Mouse (Mus musculus): ENCODE measurements around the gene D330020A13Rik. TPM values are rescaled to one million over a fixed set of nuclear protein-coding genes. Genes with fewer than 3 reads are reported as not detected.

D330020A13Rik gene
- polyA plus RNA-seq, 1 experiment from 2014 or later = 0.25 TPM

DNA sequence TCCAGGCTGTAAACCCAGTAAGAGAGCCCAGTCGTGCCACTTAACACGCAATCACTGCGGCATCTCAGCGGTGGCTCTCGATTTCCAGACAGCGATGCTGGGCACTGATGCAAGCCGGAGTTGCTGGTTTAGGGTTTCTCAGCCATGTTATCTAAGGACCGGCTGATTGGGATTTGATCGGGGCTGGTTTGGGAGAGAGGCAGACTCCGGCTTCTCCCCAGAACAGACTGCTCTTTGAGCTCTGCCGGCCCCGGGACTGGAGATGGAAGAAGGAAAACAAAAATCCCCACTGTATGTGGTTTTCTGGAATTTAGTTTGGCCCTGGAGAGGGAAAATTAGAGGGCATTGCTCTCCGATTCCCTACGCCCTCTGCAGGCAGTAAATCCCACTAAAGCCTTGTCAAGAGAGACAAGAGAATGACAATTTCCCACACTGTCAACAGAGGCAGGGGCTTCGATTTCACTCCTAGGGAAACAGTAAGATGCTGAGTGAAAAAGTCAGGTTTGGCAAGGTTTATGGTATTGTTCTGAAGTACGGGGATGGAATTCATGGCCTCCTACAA is 8.7 kb downstream of the D330020A13Rik start:
- Histone ChIP-seq H3K4me3 (0 out of 2 replicates have a peak overlapping the region, but pooled peaks have one; percentile 9), H3K27me3 (no peaks in the 10 kb centered on the region), H3K4me1 (0 out of 2 replicates have a peak, but pooled peaks cover 5% of the 10 kb centered on the region), H3K9me3 (no peaks in the 10 kb centered on the region), H3K4me2 (peak overlapping the region; percentile 44), H3K27ac (no peak overlapping the region), H3K36me3 (no peaks in the 10 kb centered on the region), H3K9ac (no peak overlapping the region)
- 18% methylated on average over 16 of the region's 16 CpGs for WGBS
- ATAC-seq (ENCODE audit: borderline replicate concordance, extremely low read depth, low FRiP score, low TSS enrichment) = no peak

DNA sequence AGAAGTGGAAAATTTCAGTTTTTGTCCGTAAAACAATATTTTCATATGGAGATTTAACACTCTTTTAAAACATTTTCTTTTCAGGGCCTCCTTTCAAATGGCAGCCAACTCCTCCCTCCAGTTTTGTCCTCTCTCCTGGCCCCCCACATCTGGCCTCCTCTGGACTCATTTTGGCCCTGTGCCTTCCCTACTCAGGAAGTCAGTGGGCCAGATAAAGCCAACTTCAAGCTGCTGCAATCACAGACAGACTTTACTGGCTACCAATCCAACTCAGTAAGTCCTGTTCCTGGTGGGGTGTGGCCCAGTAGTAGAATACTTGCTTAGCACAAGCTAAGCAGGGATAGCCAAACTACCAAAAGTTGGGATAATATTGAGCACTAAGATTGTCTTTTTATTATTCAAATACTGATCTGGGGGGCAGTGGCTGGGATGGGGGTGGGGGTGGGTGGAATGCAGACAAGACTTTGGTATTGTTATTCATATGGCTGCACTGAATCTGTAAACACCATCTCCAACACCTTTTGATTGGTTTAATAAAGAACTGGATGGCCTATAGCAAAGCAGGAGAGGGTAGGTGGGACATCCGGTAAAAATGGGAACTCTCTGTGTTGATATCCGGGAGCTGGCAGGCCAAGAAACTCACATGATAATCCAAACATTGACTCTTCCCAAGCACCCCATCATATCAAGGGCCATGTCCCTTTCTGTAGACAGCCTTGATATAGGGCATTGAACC is 12.9 kb downstream of the D330020A13Rik start:
- WGBS = 59% methylated on average over 3 of the region's 3 CpGs
- ATAC-seq (ENCODE audit: borderline replicate concordance, extremely low read depth, low FRiP score, low TSS enrichment) = no peak; the same call in 1 of the 2 replicates

DNA sequence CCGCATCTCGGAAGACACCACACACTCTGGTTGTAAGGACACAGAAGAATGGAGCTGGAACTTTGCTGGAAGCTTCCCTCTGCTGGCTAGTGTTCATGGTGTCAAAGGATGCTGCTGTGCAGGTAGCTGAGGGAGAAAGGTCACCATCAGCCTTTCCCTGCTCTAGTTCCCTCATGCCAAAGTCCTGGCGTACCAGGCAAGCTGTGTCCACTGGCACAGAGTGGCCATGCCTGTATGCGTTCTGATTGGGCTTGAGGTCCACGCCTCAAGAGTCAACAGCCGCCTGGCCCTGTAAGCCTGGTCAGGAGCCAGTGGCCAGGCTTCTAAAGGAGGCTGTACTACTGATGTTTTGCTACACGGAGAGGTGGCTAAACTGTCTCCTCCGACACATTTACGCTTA is 15.2 kb downstream of the D330020A13Rik start:
- Histone ChIP-seq H3K9ac (no peak overlapping the region), H3K27me3 (no peaks in the 10 kb centered on the region), H3K4me3 (no peak overlapping the region), H3K36me3 (no peaks in the 10 kb centered on the region), H3K27ac (no peak overlapping the region), H3K9me3 (no peaks in the 10 kb centered on the region), H3K4me2 (no peak overlapping the region), H3K4me1 (0 out of 2 replicates have a peak, but pooled peaks cover 5% of the 10 kb centered on the region)
- ATAC-seq (ENCODE audit: borderline replicate concordance, extremely low read depth, low FRiP score, low TSS enrichment) = no peak
- 64% methylated on average over 9 of the region's 9 CpGs for WGBS

More for the DNA sequence above, 12.9 kb downstream of the D330020A13Rik start:
- no peak overlapping the region for H3K27ac ChIP-seq
- 0 out of 2 replicates have a peak, but pooled peaks cover 5% of the 10 kb centered on the region for H3K4me1 ChIP-seq
- no peak overlapping the region for H3K4me3 ChIP-seq
- H3K36me3 ChIP-seq = no peaks in the 10 kb centered on the region
- H3K9me3 ChIP-seq = no peaks in the 10 kb centered on the region
- H3K27me3 ChIP-seq = no peaks in the 10 kb centered on the region
- H3K9ac ChIP-seq = no peak overlapping the region
- no peak overlapping the region for H3K4me2 ChIP-seq

DNA sequence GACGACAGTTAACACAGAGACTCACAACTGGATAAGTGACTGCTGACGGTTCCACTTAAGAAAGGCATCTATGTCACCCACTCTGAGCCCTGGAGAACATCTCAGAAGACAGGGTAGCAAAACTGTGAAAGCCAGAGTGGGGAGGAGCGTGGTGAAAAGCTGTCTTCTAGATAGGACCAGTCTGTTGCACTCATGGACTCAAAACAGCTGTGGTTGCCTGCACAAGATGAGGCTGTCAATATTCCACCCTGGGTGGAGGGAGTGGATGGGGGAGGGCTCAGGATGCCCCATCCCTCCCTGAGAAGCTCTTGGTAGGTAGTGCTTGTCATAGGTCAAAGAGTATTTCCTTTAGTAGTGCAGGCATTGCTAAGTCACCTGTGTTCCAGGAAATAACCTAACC is 15.6 kb downstream of the D330020A13Rik start:
- Histone ChIP-seq H3K36me3 (no peaks in the 10 kb centered on the region), H3K9ac (no peak overlapping the region), H3K4me2 (no peak overlapping the region), H3K9me3 (no peaks in the 10 kb centered on the region), H3K4me3 (no peak overlapping the region), H3K27me3 (no peaks in the 10 kb centered on the region), H3K27ac (no peak overlapping the region), H3K4me1 (0 out of 2 replicates have a peak, but pooled peaks cover 5% of the 10 kb centered on the region)
- ATAC-seq (ENCODE audit: borderline replicate concordance, extremely low read depth, low FRiP score, low TSS enrichment) = no peak
- 43% methylated on average over 3 of the region's 3 CpGs for WGBS

DNA sequence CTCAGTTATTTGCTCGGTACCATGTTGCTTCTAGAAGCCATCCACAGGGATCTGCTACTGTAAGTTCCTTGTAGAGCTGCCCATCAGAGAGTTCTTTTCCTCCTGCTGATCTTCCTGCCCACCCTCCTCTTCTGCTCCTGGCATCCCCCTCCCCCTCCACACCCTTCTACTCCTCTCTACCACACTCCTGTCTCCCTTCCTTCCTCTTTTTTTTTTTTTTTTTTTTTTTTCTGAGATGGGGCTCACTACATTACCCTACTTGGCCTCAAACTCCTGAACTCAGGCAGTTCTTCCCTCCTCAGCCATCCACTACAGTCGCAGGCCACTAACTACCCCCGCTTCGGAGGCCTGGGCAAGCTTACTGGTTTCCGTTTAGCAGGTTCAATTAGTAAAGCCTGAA is 18.3 kb downstream of the D330020A13Rik start:
- H3K9me3 ChIP-seq = no peaks in the 10 kb centered on the region
- no peak overlapping the region for H3K27ac ChIP-seq
- no peak overlapping the region for H3K9ac ChIP-seq
- no peaks in the 10 kb centered on the region for H3K4me1 ChIP-seq
- H3K4me3 ChIP-seq = no peak overlapping the region
- no peak for ATAC-seq (ENCODE audit: borderline replicate concordance, extremely low read depth, low FRiP score, low TSS enrichment)
- no peaks in the 10 kb centered on the region for H3K27me3 ChIP-seq
- 69% methylated on average over 5 of the region's 5 CpGs for WGBS
- no peaks in the 10 kb centered on the region for H3K36me3 ChIP-seq
- H3K4me2 ChIP-seq = no peak overlapping the region

DNA sequence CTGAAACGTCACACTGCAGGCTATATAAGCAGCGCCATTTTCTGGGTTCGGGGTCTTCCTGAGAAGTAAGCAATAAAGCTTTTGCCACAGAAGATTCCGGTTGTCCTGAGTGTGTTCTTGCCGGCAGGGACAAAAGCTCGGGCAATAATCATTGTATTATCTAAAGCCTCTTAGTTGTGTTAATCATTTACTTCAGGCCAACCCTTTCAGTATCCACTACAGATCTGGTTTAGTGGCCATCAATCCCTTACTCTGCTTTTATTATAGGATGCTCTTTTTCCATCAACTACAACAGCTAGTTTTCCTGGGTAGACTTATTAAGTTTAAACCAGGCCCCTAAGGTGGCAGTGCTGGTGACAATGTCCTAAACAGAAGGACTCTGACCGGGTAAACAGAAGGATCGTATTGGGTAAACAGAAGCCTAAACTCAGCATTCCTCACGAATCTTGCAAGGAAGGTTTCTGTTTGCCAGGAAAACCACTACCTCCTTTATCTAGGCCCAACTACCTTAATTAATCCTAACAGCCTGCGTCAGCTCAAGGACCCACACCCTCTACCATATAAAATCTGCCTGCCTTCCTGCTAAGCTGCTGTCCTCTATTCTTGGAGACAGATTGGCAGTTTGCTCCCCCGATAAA is 24.3 kb downstream of the D330020A13Rik start:
- no peaks in the 10 kb centered on the region for H3K36me3 ChIP-seq
- 56% methylated on average over 11 of the region's 11 CpGs for WGBS
- H3K27ac ChIP-seq = no peak overlapping the region
- no peaks in the 10 kb centered on the region for H3K9me3 ChIP-seq
- H3K4me3 ChIP-seq = no peak overlapping the region
- ATAC-seq (ENCODE audit: borderline replicate concordance, extremely low read depth, low FRiP score, low TSS enrichment) = no peak
- no peaks in the 10 kb centered on the region for H3K27me3 ChIP-seq
- H3K4me1 ChIP-seq = no peaks in the 10 kb centered on the region
- H3K4me2 ChIP-seq = no peak overlapping the region
- H3K9ac ChIP-seq = no peak overlapping the region

DNA sequence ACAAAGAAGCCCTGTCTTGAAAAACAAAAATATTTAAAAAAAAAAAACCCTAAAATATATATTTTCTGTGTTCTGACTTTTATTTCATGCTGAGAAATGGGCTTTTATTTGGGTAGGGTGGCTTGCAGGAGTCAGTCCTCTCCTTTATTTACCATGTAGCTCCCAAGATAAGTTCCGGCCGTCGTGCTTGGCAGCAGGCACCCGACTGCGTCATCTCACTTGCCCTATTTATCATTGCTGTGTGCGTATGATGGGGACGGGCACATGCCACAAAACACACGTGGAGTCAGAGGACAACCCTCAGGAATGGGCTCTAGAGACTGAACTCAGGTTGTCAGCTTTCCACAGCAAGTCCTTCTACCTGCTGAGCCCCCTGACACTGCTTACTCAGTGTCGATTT is 25.0 kb downstream of the D330020A13Rik start:
- no peak overlapping the region for H3K4me3 ChIP-seq
- H3K4me1 ChIP-seq = no peaks in the 10 kb centered on the region
- H3K9me3 ChIP-seq = no peaks in the 10 kb centered on the region
- ATAC-seq (ENCODE audit: borderline replicate concordance, extremely low read depth, low FRiP score, low TSS enrichment) = no peak
- H3K9ac ChIP-seq = no peak overlapping the region
- no peaks in the 10 kb centered on the region for H3K36me3 ChIP-seq
- WGBS = 49% methylated on average over 9 of the region's 9 CpGs
- no peaks in the 10 kb centered on the region for H3K27me3 ChIP-seq
- no peak overlapping the region for H3K4me2 ChIP-seq
- H3K27ac ChIP-seq = no peak overlapping the region

DNA sequence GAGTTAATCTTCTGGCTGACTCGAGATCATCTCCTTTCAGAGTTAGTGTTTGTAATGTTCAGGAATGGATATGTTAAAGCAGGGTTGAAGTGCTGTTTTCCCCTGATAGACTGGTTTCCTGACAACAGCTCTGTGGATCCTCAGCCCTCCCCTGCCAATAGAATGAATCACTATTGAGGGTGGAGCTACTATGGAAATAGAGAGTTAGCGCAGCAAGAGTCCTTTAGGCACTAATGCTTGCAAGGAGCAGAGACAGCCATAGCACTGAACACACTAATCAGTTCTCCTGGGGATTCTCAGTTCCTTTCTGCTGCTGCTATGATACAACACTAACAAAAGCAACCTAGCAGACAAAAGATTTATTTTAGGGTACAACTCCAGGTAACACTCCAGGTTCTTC is 26.2 kb downstream of the D330020A13Rik start:
- H3K9me3 ChIP-seq = no peaks in the 10 kb centered on the region
- peaks cover 10% of the 10 kb centered on the region; the same call in 1 of the 2 replicates for H3K36me3 ChIP-seq
- H3K4me1 ChIP-seq = no peaks in the 10 kb centered on the region
- ATAC-seq (ENCODE audit: borderline replicate concordance, extremely low read depth, low FRiP score, low TSS enrichment) = no peak
- H3K4me3 ChIP-seq = no peak overlapping the region
- no peaks in the 10 kb centered on the region for H3K27me3 ChIP-seq
- 60% methylated on average over 2 of the region's 2 CpGs for WGBS
- no peak overlapping the region for H3K4me2 ChIP-seq
- no peak overlapping the region for H3K9ac ChIP-seq
- H3K27ac ChIP-seq = no peak overlapping the region

DNA sequence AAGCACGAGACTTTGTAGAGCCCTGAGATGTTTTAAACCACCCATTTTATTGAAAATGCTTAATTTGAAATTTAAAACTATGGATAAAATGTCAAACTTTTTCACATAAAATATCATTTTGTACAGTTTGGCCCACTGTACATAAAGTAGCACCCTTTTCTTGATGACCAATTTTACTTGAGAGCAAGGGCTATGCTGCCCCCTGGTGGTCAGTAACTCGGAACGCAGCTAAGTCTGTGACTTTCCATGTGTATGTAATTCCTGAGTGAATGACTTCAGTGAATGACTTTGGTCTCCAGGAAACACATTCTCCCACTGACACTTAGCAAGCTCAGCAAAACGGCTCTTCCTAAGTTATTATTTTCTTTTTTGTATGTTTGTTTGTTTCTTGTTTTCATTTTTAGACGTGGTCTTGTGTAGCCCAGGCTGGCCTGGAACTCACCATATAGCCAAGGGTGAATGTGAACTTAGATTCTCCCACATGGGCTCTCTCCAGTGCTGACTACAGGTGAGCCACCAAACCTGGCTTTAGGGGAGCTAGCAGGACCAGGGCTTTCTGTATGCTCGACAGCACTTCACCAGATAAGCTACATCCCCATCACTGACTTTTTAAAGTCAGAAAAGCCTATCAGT is 30.2 kb downstream of the D330020A13Rik start:
- whole genome bisulfite sequencing = 28% methylated on average over 6 of the region's 6 CpGs
- peaks cover 23% of the 10 kb centered on the region; the same call in 1 of the 2 replicates for H3K36me3 ChIP-seq
- H3K27ac ChIP-seq = no peak overlapping the region
- H3K4me2 ChIP-seq = no peak overlapping the region
- no peaks in the 10 kb centered on the region for H3K4me1 ChIP-seq
- no peaks in the 10 kb centered on the region for H3K9me3 ChIP-seq
- H3K9ac ChIP-seq = no peak overlapping the region
- no peak for ATAC-seq (ENCODE audit: borderline replicate concordance, extremely low read depth, low FRiP score, low TSS enrichment)
- H3K27me3 ChIP-seq = no peaks in the 10 kb centered on the region
- no peak overlapping the region for H3K4me3 ChIP-seq

DNA sequence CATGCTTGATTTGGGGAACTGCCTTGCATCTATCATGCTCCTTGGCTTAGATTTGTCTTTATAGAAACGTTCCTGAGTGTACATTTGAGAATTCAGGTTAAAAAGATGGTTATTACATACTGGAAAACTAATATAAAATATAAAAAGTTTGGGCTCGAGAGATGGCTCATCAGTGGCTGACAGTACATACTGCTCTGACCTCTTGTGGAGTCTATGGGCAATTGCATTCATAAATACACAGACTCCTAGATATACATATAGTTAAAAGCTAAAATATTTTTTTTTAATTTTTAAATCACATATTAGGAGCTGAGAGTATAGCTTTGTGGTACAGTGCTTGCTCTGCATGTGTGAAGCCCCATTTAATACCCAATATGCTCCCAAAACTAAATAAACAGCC is 38.2 kb downstream of the D330020A13Rik start:
- Histone ChIP-seq H3K9ac (no peak overlapping the region), H3K36me3 (peaks cover 71% of the 10 kb centered on the region), H3K4me2 (no peak overlapping the region), H3K27ac (no peak overlapping the region), H3K4me3 (no peak overlapping the region), H3K27me3 (no peaks in the 10 kb centered on the region), H3K9me3 (no peaks in the 10 kb centered on the region), H3K4me1 (no peaks in the 10 kb centered on the region)
- WGBS = 65% methylated on average over 2 of the region's 2 CpGs
- no peak for ATAC-seq (ENCODE audit: borderline replicate concordance, extremely low read depth, low FRiP score, low TSS enrichment)

DNA sequence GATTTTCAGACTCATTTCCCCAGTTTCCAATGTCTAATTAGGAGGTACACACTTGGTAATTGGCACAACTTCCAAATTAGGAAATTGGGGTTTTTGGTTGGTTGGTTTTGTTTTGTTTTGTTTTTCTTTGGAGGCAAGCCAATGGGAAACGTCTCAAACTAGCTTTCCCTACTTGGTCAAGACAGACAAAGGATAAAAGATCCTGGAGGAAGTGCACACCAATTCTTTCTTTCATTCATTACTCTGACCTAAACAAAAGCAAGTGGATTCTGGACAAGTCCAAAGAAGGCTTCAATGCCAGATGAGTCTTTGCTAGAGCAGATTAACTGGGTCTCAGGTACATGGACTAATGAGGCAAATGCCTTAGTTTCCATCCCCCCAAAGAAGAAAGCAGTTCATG is 49.8 kb downstream of the D330020A13Rik start:
- H3K27me3 ChIP-seq = no peaks in the 10 kb centered on the region
- no peak overlapping the region for H3K9ac ChIP-seq
- no peaks in the 10 kb centered on the region for H3K4me1 ChIP-seq
- 32% methylated on average over 1 of the region's 1 CpGs for WGBS
- peaks cover 74% of the 10 kb centered on the region for H3K36me3 ChIP-seq
- no peak for ATAC-seq (ENCODE audit: borderline replicate concordance, extremely low read depth, low FRiP score, low TSS enrichment)
- no peaks in the 10 kb centered on the region for H3K9me3 ChIP-seq
- no peak overlapping the region for H3K4me2 ChIP-seq
- no peak overlapping the region for H3K27ac ChIP-seq
- H3K4me3 ChIP-seq = no peak overlapping the region

Measured in lung, embryonic 15.5 days (tissue).